Mouse (Mus musculus) ovary, adult 18-20 months (tissue): ENCODE measurements at regions not wholly inside any gene's neighbourhood (a gene's known extent, or its start where the extent isn't known, plus 50 kb on each side); places are given as distances from the start of the nearest gene placed in this dataset.

Experiments used
- DNase-seq: peaks from one replicate; pipeline ENCODE4 v3.0.0; 2022; ENCODE audit warnings: low spot score, mixed read lengths

DNA sequence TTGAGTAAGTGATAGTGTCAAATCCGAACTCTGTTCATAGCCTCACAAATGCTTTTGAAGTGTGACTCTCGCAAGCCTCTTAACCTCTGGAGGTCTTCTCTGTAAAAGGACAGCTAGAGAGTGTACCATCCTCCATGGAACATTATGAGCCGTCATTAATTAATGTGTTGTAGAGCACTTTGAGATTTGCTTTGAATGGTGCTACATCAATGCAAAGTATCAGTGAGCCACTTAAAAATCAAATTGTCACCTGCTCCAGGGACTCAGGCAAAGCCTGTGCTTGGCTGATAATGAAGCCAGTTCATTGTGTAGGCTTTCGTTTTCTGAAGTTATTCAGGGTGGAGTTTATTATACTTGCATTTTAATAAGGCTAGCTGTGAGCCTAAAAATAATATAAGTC, 801.8 kb upstream of the B3galt2 start:
- no peak for DNase-seq

DNA sequence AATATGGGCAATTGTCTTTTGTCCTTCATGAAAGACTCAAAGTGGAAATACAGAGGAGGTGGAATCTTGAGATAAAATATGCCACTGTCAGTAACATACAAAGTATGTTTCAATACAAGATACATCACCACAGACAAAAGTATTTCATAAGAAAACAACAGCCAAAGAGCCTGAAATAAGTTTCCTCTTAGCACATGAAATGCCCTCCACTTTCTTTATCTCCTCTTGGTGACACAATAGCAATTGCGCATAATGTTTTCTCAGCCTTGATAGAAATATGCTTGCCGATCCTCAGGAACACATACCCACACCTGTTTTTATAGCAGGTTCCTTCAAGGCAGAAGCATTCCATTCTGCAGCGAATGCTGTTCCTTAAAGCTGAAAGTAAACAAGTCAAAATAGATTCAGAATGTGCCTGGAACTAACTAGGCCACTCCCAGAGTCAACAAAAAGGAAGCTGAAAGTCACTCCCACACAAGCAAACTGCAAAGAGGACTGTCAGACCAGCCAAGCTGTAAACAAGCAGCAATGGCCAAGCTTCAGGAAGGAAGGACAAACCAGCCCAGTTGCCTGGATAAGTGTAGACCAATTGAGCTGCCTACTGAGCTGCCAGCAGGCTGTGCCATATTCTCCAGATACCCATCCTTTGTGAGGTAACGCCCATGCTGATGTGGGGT, 773.3 kb upstream of the B3galt2 start:
- no peak for DNase-seq

DNA sequence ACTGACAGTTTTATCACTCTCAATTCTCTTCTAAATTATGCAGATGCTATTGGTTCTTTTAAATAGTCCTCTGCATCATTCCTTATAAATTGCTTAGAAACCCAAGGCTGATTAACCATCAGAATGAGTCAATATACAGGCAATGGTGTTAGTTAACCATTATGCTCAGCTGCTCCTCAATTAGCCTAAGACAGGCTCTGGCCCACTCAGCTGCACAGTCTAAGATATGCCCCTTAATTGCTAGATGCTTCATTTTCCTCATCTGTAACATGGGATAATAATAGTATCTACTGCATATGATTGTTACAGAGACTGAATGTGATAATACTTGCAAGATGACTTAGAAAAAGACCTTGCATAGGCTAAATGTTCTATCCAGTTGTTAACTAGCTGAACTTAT, 748.6 kb upstream of the B3galt2 start:
- DNase-seq, result no peak

DNA sequence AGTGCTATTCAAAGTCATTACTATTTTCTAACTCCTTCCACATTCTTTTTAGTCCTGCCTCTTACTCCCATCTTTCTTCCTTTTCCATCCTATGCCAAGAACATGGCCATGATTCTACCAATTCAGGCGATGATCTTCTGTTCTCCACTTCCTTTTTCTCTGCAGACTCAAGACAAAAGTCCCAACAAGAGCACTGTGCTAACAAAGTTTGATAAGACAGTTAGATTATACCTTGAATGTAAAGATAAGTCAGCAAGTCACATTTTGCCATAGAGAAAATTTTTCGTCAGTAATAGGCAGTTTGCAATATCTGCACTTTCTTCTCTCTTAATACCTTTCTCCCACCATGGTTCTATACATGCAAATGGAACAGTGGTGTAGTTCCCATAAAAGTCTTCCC, 747.3 kb upstream of the B3galt2 start:
- no peak for DNase-seq

DNA sequence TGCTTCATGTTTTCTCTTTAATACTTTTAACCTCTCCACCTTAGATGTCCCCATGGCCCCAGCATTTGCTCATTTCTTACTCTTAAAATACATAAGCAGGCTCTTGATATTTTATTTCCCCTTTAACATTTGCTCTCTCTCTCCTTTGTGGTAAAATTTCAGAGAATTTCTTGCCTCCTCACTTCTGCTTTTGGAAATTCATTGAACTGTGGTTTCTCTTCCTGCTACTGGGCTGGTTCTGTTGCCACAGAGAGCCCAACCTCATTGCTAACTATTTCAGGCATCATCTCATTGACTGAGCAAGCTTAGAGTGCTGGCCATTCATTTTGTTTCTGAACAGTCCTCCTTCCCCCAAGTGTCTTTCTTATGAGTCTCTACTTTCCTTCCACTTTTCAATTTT, 746.3 kb upstream of the B3galt2 start:
- no peak for DNase-seq

DNA sequence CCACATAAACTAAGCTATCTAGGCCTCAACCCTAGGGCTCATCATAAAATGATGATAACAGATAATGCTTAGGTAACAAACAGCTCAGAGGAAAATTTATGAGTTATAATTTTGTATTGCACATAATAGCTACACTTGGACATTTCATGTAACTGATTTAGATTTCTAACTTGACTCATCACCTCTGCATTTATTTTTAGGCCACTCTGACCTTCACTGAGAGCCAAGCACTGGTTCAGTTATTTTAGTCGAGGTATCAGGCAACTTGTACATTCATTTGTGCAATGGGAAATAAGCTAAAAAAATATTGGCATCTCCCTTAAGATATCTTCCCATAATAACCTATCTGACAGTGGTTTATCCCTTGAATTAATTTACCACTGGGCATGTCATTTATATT, 745.4 kb upstream of the B3galt2 start:
- no peak for DNase-seq

DNA sequence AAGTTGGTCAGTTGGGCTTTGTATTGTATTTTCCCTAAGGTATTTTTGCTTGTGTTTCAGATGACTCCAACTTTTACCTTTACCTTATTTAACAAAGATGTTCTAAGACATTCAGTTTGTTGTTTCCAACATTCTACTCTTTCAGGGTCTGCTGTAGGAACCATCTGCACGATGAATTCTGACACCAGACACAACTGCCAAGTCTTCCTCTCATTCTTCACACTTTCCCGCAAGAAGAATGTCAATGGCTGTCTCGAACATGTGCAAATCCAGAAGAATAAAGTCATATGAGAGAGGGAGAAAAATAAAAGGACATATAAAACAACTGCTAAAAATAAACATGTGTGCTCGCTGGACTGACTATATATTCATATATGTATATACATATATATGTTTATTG, 730.6 kb upstream of the B3galt2 start:
- DNase-seq, result no peak

DNA sequence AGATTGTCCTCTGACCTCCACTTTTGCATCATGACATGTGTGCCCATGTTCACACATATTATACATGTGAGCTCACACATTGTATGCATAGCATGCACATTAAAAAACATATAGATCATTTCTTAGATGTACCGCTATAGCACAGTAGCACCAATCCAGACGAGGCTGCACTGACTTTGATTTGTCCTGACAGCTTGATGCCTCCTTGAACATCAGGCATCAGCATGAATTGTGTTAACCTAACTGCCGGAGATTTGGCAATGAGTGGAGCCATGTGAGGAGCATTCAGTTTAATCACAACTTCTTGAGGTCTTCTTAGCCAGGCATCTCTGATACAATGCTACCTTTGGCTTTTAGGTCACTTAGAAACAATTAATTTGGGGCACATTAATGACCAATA, 683.8 kb upstream of the B3galt2 start:
- no peak for DNase-seq

DNA sequence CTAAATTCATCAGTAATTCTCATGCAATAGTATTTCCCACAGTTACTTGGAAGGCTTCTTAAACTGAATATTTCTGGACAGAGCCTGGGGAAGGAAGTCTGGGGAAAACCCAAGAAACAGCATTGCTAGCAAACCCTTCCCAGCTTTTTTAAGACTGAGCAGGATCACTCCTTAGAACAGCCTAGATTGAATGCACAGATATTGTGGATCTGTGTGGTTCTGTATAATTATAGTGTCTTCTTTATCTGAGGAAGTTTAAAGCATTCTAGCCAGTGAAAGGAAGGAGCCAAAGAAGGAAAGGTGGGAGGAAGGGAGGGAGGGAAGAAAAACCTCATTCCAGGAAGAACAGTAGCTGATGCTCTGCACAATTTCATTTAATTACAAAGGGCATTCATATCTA, 669.0 kb upstream of the B3galt2 start:
- no peak for DNase-seq

DNA sequence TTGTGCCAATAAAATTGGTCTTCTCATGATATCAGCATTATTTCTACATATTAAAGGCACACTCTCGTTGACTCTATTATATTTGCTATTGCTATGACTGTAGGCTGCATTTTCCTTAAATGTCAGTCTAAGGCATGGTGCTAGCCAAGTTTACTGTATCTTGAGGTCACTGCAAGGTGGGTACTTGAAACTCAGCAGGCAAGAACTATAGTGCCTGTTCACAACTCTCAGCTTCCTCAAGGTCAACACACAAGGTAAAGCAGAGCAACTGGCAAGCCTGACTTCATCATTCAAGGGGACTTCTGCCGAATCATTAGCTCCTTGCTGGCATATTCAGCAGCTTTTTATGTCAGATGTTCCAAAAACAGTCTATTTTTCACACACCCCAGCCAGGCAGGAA, 667.1 kb upstream of the B3galt2 start:
- DNase-seq, result no peak

DNA sequence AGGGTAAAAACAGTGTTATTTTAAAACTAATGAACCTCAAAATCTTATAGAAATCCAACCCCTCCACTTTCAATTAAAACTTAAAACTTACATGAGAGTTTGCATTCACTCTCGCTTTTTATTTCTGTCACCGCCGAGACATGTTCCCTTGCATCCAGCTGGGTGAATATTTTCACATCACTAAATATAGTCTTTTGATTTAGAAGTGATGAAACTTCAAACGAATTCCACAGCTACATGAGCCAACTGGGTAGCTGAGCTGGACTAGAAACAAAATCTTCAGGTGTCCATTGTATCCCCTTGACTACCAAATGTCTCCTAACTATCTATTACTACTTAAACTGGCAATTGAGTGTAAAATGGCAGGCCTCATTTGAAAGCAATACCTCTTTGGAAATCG, 657.5 kb upstream of the B3galt2 start:
- no peak for DNase-seq

DNA sequence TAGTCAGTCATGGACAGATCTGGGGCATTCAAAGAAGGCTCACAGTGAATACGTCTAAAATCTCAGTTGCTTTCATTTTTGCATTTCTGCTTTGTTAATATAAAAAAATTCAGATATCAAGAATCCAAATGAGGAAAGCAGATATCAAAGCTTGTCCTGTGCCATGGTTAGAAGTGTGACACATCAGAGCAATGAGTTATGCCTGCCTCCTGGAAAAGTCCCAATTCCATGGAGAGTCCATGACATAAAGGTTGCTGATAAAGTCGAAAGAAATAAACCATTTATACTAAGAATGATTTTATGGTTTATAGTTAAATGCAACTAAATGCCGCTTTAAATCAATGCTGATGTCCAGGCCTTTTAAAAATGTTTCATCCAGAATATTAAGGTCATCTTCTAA, 656.8 kb upstream of the B3galt2 start:
- DNase-seq, result no peak

DNA sequence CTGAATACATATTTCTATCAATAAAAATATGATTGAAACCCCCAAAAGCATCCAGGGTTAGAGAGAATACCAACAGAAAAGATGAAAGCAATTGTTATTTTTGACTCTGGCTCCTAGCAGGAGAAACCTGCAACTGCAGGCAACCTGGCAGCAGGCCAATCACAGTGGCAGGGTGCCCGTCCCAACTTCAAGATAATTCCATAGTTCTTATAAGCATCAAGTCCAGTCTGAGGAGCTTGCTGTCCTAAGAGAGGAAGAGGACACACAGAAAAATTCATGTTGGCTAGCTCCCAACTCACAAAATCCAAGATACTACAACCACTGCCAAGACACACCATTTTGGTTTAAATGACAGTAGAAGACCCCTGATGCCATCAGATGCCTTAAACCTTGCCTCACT, 654.9 kb upstream of the B3galt2 start:
- DNase-seq, result peak; percentile 14

DNA sequence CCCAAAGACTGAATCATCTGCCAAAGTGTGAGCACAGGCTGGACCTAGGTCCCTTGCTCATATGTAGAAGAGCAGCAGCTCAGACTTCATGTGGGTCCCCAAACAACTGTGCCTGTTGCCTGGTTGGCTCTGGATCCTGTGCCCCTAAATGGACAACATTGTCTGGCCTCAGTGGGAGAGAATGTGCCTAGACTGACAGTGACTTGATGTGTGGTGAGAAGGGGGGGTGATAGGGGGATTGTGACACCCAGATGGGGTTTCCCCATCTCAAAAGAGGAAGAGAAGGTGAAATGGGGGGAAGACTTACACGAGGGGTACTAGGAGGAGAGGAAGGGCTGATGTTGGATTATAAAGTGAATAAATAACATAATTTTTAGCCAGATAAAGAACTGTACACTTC, 640.2 kb upstream of the B3galt2 start:
- no peak for DNase-seq

DNA sequence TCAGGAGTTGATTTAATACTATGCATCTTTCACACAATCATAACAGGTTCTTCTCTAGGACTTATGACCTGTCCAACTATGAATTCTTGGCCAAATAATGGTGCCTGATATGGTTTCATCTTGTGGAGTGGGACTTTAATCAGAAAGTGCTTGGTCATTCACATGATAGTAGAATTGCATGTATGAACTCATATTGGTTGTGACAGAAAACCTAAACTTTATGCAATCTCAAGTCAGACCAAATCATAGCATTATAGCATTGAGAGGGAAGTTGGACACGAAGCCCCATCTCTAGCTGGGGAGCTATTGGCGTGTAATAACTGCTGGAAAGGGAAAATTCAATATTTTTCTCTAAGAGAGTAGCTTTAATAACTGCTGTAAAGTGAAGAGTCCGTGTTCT, 639.4 kb upstream of the B3galt2 start:
- no peak for DNase-seq

DNA sequence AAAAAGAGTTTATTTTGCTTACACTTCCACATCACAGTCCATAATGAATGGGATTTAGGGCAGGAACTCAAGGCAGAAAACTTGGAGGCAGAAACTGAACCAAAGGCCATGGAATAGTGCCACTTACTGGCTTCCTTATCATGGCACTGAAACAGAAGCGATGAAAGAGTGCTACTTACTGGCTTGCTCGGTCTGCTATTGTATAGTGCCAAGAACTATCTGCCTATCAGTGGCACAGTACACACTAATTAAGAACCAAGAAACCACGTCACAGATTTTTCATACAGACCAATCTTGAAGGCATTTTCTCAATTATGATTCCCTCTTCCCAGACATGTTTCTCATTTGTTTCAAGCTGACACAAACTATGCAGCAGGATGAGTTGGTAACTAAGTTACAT, 634.4 kb upstream of the B3galt2 start:
- no peak for DNase-seq

DNA sequence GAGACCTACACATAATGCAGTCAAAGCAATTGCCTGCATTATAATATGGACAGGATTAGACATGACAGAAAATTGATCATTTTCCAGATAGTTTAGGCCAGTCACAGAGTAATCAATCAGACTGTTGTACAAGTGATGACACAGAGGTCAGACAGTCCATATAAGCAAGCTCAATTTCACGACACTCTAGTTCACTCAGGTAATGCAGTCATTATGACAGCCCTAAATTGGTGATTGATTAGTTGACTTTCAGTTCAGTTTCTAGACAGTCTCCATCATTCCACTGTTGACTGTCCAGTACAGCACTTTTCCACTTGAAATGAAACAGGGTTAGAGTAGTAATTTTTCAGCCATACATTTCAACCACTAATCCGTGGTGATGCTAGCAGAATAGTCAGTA, 620.5 kb upstream of the B3galt2 start:
- no peak for DNase-seq

DNA sequence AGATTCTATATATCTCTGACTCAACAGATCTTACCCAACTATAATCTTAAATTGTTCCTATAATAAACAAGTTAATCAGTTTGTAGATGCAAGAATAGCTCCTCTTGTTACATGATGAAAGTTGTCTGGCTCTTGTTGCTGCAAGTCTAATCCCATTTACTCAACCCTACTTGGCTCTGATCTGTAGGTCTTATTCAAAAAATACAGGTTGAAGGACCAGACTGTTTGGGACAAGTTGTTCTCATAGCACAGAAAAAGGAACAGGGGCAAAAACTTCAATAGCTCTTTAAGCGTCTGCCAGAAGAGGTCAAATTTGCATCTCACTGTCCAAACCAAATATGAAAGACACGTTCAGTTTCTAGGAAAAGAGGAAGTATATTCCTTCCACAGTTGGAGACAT, 587.3 kb upstream of the B3galt2 start:
- DNase-seq, result no peak

DNA sequence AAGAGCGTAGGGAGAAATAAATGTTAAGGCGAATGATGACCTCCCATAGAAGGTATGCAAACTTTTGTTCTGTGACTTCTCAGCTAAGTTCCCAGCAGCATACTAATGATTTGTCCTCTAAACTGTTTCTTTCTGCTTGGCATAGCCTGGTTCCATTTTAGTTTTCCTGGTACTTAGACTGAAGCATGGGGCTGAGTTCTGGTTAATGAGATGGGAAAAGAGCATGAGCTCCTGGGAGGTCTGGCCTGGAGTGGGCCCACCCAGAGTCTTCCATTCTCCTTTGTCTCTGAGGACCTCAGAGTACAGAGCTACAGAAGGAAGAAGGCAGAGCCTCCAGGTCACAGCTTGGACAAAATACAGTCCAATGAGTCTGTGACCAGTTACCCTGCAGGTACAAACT, 586.9 kb upstream of the B3galt2 start:
- DNase-seq, result no peak

DNA sequence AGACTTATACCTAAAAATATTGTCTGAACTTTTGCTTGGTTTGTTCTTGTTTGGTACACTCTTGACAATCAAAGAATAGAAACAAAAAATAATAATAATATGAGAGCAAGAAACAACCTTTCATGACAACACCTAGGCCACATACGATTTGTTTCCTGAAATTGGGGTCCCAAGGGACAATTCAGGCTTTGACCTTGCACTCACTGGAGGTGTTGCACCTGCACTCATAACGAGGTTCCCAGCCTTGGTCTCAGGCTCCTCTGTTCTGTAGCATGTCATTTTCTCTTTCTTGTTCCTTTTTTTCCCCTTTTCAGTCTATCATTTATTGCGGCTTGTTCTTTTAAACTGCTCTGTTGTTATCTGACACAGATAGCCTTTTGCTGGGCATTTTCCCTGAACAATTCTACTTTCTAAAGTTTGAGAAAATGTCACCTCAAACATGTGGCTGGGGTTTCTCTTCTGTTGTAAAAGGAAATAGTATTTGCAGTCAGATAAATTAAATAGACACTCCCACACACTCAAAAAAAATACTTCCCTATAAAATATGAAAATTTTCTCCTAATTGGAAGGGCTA, 585.9 kb upstream of the B3galt2 start:
- DNase-seq, result no peak

DNA sequence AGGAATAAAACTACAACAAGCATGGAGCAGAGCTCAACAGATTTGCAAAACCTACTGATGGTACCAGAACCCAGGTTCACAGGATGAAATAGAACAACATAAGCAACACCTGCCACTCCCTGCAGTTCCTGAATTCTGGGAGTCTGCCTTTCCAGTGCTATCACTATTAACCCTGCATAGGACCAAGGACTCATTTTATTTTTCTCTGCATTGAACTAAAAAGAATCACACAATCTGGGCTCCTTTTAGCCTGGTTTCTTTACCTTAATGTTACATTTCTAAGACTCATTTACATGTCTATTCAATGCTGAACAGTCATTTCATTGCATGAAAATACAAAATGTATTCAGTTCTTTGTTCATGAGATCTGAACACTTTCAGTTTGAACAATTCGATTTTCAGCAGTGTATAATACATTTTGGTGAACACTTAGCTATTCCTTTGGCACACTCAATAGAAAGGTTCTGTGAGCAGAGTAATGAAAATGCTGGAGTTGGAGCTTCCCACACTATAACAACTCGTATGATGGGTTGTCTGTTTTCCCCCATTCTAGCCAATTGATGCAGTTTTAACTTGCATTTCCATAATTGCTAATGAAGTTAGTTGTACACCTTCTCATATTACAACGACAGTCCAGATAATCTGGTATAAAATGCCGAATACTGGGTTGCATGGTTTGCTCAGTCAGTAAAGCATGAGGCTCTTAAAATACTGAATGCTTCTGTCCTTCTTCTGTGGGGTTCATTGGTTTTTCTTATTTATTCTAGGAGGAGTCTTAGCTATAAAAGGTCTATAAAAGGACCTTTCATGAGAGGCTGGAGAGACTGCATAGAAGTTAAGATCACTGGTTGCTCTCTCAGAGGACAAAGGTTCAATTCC, 579.5 kb upstream of the B3galt2 start:
- no peak for DNase-seq

DNA sequence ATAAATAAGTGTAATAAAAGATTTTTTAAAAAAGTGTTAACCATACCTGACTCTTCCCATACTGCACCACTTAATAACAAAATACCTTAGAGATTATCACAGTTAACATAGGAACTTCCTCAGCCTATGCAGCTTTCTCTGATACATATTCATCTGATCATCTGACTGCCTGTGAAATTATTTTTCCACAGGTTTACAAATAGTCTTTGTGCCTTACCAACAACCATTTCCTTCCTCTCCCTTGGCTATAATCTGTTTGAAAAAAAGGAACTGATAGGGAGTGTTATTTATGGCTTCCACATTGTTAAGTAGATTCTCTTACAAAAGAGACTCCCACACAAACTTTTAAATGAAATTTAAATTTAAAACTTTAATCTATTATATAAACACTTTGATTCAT, 575.0 kb upstream of the B3galt2 start:
- DNase-seq, result no peak

DNA sequence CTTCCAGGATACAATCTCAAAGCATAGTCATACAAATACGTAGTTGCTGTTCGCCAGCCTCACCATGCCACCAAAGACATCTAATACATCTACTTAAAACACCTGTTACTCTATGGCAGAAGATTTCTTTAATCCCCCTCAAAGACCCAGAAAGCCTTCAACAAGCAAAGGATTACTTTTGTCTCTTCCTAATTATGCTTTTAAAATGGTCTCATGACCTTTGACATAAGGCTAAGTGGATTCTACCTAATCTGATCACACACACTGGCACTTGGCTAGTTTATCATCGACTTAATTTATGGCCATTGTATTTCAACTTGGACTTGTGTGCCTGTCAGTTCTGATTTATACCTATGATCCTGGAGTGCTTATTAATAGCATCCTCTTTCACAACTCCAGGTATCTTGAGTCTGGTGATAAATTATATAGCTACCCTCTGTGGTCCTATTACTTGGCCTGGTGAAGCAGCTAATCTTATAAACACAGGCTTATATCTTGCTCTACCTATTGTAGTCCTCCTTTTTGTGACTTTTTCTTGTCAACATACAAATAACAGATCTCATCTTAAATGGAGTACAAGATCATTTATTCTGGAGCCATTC, 568.6 kb upstream of the B3galt2 start:
- no peak for DNase-seq
